ENCODE assay signal across 8 mouse cellular contexts in genomic region chrX:136741651-136742201, GRCm38 (mm10). TPM values are rescaled to one million over a fixed set of nuclear protein-coding genes. Genes with fewer than 3 reads are reported as not detected.
DNase-seq lines count a peak whose midpoint lies in the region; TF ChIP-seq lines count a peak whose summit lies in the region.

No protein-coding gene starts in this region.

- peaks cover 3% of the 10 kb centered on the region; the same call in 1 of the 2 replicates for H3K79me2 ChIP-seq in liver, adult 2 months (ENCODE audit: control insufficient read depth, insufficient read depth, low read length)

- DNase-seq in cerebellum, adult 11 months, result peak; percentile 72
- DNase-seq in cerebellum, adult 11-12 months, result no peak
- DNase-seq in embryo, embryonic 11 days, result peak; percentile 78
- peak; percentile 79 for DNase-seq in gastrocnemius, postnatal 25 days
- DNase-seq in kidney, adult 2 months, result peak; percentile 84
- DNase-seq in liver, adult 2 months (ENCODE audit: extremely low read depth, low read depth, low spot score), result peak; percentile 61
- DNase-seq in monocyte, adult 2 months (ENCODE audit: low read depth in 1 of 2, low spot score in 2 of 2), result peak; percentile 33 to 69
- DNase-seq in splenic B cell, adult 2 months (ENCODE audit: low read depth, low spot score), result peak; percentile 88

- peak overlapping the region; percentile 97 for H3K27ac ChIP-seq in kidney, adult 2 months (ENCODE audit: insufficient read depth, low read depth, low read length)
- H3K27ac ChIP-seq in liver, adult 2 months (replicated peaks; ENCODE audit: insufficient read depth, low read depth, low read length), result peak overlapping the region; percentile 82

- TF ChIP-seq POLR2A in kidney, adult 2 months (IDR thresholded peaks at IDR 0.05; ENCODE audit: low read depth, low read length), result no peak
- 0 out of 2 replicates have a peak, but pooled peaks have one; percentile 29 for TF ChIP-seq POLR2A in liver, adult 2 months (IDR thresholded peaks at IDR 0.05; ENCODE audit: extremely low read depth, insufficient read depth, low read length)

- under 1% methylated on average over 38 of the region's 46 CpGs for WGBS in kidney, adult 2 months
- WGBS in liver, adult 2 months, result under 1% methylated on average over 36 of the region's 46 CpGs

- peak overlapping the region; percentile 82 for H3K9ac ChIP-seq in liver, adult 2 months (ENCODE audit: low read depth, low read length)

- H3K36me3 ChIP-seq in kidney, adult 2 months (ENCODE audit: control insufficient read depth, insufficient read depth, low read length), result no peaks in the 10 kb centered on the region
- peaks cover 2% of the 10 kb centered on the region; the same call in 1 of the 2 replicates for H3K36me3 ChIP-seq in liver, adult 2 months (ENCODE audit: control insufficient read depth, insufficient read depth, low read length)
- H3K36me3 ChIP-seq in splenic B cell, adult 2 months (ENCODE audit: control insufficient read depth, insufficient read depth, low read length, poor library complexity, severe bottlenecking), result no peaks in the 10 kb centered on the region

- peak overlapping the region; percentile 92 for H3K4me3 ChIP-seq in kidney, adult 2 months (ENCODE audit: insufficient read depth, low read depth, low read length)
- peak overlapping the region; percentile 74 for H3K4me3 ChIP-seq in liver, adult 2 months (ENCODE audit: insufficient read depth, low read depth, low read length)

- no peaks in the 10 kb centered on the region for H3K27me3 ChIP-seq in kidney, adult 2 months (replicated peaks; ENCODE audit: control insufficient read depth, insufficient read depth, low read length)
- H3K27me3 ChIP-seq in liver, adult 2 months (ENCODE audit: control insufficient read depth, insufficient read depth, low read length), result no peaks in the 10 kb centered on the region
- H3K27me3 ChIP-seq in splenic B cell, adult 2 months (ENCODE audit: control insufficient read depth, insufficient read depth, low read length, poor library complexity, severe bottlenecking), result no peaks in the 10 kb centered on the region

- no peak for TF ChIP-seq CTCF in kidney, adult 2 months (conservative IDR thresholded peaks at IDR 0.05; ENCODE audit: insufficient read depth, insufficient read length, low read depth, low read length)
- TF ChIP-seq CTCF in liver, adult 2 months (IDR thresholded peaks at IDR 0.05; ENCODE audit: low read depth, low read length), result no peak

- H3K4me1 ChIP-seq in kidney, adult 2 months (ENCODE audit: control insufficient read depth, insufficient read depth, low read length), result no peaks in the 10 kb centered on the region
- peaks cover 4% of the 10 kb centered on the region for H3K4me1 ChIP-seq in liver, adult 2 months (ENCODE audit: control insufficient read depth, insufficient read depth, low read length)

RNA-seq across cellular contexts. Expression of gene Morf4l2, which starts 1.8 kb away (rescaled TPM):
- total RNA-seq in gastrocnemius, postnatal 25 days (2021), result 100 to 1,000 TPM; 128 to 140 TPM
- 20.9 and 33.3 TPM in 2 replicates for polyA plus RNA-seq in kidney, adult 2 months (2012; rRNA removed)
- 116 and 127 TPM in 2 replicates for total RNA-seq in liver, adult 2 months (2014; rRNA removed)
- 24.8 and 26.7 TPM in 2 replicates for polyA plus RNA-seq in liver, adult 2 months (2012; rRNA removed)

RNA-seq across cellular contexts. Expression of gene Tceal1, which starts 33.9 kb away (rescaled TPM):
- 1 to 10 TPM; 2.0 to 2.3 TPM for total RNA-seq in gastrocnemius, postnatal 25 days (2021)
- polyA plus RNA-seq in kidney, adult 2 months (2012; rRNA removed), result 1.3 and 1.6 TPM in 2 replicates
- total RNA-seq in liver, adult 2 months (2014; rRNA removed), result 0.28 and 0.60 TPM in 2 replicates
- 0.15 and 0.23 TPM in 2 replicates for polyA plus RNA-seq in liver, adult 2 months (2012; rRNA removed)

RNA-seq across cellular contexts. Expression of gene Glra4, which starts 38.2 kb away (rescaled TPM):
- not detected for total RNA-seq in gastrocnemius, postnatal 25 days (2021)
- not detected in 2 replicates for polyA plus RNA-seq in kidney, adult 2 months (2012; rRNA removed)
- not detected in 2 replicates for total RNA-seq in liver, adult 2 months (2014; rRNA removed)
- polyA plus RNA-seq in liver, adult 2 months (2012; rRNA removed), result not detected in 2 replicates
